Mouse (Mus musculus) spleen, adult 12 weeks (tissue): ENCODE data around the gene H2-Eb1.
"Not testable (repeated sequence)": the region's sequence is repeated elsewhere in the genome, so short reads cannot be mapped to it uniquely, and the experiment has no call there.

Source experiments
- DNase-seq: peaks from one replicate; pipeline ENCODE4 v3.0.0; 2022; ENCODE audit warnings: low spot score

H2-Eb1 gene

DNA sequence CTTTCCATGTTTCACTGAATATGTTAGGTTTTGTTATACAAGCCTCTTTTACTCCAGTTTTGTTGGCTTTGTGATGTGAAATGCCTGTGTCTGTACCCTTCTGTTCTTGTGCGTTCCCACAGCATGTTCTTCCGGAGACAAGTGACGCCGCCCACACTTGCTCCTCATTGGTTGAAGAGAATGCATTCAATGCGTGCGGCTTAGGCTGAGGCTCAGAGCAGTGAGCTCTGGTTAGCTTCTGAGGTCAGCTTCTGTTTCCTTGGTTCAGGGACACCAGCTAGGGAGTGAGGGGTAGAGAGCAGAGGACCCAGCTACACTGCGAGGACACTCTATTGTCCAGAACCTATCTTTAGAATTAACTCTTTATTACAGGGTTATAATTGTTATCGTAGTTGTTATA, 14.1 kb upstream of the H2-Eb1 start:
- peak; percentile 82 for DNase-seq

DNA sequence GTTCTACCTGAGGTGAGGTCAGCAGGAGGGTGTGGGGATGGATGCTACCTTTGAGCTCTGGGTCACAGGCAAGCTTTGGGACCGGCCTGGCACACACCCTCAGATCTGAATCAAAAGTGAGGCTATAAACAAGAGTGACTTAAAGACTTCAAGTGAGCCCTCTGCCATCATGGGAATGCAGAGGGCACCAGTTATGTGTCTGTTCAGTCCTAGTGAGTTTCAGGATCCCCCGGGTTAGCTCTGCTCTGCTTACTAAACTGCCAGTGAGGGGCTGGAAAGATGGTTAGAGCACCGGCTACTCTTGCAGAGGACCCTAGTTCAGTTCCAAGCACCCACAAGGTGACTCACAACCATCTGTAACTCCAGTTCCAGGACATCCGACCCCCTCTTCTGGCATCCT, 13.1 kb upstream of the H2-Eb1 start:
- DNase-seq: no peak

DNA sequence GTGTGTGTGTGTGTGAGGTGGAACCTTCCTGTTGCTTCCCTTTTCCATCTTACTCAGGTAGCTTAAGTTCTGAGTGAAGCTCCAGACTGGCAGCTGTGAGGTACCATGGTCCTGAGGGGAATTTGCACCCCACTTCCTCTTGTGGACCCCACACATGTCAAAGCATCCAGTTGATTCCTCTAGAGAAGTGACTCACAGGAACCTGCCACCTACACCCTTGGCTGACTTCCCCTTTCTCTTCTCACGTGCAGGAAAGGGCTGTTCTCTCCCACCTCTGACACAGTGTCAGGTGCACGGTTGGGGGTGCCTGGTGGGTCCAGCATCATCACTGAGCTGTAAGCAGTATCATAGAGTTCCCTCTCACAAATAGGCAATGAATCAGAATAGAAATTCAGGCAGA, 12.1 kb upstream of the H2-Eb1 start:
- DNase-seq: peak; percentile 64

DNA sequence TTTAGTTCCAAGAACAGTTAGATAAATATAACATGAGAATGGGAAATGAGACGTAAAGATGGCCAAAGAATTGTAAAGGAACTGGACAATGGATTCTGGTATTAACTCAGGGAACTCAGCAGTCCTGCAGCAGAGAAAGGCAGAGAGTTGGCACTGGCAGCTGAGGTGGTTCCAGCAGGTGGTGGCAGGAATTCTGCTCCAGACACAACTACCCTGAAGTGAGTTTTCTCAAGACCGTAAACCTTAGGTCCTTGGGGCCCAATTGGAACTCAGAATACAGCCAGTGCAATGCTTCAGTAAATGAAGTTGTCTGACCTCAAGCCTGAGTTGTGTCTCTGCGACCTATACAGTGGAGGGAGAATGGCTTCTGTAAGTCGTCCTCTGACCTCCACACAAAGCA, 11.4 kb upstream of the H2-Eb1 start:
- DNase-seq: no peak

DNA sequence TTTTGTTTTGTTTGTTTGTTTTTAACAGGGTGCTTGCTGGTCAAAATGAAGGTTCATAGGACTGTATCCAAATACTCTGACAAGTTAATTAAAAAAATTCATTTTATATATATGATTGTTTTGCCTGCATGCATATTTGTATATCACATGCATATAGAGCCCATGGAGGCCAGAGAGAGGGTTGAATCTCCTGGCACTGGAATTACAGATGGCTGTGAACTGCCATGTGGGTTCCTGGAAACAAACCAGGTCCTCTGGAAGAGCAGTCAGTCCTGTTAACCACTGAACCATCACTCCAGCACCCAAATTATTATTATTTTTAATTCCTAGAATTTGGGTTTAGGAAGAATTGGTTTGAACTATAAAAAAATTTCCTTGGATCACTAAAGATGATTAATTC, 10.4 kb upstream of the H2-Eb1 start:
- no peak for DNase-seq

DNA sequence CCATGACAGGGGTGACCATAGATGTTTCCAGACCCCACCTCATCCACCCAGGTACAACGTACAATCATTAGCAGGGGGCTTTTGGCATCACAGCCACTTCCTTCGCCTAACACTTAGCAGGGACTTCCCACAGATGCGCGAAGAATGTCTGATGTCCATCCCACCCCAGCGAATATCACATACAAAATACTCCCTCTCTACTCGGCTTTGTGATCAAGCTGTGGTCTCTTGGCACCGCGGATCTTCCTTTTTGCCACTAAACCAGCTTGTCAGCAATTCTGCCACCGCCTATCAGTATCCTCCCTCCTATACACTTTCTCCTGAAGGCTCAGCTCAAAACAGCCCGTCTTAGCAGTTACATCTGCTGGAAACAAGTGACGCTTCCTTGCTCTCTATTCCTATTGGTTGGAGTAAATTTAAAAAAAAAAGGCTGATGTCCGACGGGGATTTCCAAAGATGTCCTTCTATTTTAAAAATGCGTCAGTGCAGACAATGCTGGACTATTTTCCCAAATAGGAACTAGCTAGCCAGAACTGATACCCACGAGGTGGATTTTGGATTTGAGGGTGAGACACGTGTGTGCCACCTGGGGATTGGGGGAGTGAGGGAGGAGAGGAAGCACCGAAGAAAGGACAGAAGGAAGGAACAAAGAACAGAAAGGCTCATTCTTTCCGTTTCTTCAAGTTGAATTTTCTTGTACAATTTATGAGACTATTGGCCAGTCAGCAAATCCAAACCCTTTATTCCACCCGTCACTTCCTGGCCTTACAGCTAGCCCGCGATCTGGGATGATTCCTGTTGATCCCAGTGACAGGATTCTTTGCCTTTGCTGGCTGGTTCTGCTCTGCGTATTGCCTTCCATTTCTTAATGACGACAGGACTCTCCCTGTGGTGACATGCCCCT, 9.5 kb upstream of the H2-Eb1 start:
- peak; percentile 54 for DNase-seq

DNA sequence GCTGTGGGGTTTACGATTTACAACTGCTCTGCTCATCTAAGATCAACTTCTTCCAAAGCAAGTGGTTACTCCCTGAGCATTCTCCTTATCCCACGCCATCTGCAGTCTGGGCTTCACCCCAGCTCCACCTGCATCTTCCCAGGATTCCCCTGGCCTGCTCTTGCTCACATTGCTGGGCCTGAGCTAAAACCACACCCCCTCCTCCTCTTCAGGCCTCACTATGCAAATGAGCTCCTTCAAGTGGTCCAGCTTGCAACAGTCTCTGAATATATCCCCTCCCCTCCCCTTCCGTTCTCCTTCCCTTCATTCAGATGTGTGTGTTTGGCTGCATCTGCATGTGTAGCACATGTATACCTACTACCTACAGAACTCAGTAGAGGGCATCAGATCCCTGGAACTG, 6.3 kb upstream of the H2-Eb1 start:
- no peak for DNase-seq

DNA sequence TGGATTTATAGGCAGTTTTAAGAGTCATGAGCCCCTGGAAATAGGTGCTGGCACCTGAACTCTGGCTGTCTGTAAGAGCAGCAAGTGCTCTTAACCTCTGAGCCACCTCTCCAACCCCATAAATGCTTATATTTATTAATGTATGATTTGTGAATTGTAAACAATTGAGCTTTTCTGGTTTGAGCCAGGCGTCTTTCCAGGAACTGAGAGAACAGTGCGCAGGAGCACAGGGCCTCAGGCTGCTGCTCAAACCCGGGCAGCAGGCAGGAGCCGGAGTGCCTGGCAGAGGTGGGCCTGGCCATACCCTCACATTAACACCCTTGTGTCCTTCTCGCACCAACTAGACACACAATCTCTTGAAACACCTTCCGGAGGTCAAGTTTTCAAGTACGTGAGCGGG, 5.6 kb upstream of the H2-Eb1 start:
- DNase-seq: no peak

DNA sequence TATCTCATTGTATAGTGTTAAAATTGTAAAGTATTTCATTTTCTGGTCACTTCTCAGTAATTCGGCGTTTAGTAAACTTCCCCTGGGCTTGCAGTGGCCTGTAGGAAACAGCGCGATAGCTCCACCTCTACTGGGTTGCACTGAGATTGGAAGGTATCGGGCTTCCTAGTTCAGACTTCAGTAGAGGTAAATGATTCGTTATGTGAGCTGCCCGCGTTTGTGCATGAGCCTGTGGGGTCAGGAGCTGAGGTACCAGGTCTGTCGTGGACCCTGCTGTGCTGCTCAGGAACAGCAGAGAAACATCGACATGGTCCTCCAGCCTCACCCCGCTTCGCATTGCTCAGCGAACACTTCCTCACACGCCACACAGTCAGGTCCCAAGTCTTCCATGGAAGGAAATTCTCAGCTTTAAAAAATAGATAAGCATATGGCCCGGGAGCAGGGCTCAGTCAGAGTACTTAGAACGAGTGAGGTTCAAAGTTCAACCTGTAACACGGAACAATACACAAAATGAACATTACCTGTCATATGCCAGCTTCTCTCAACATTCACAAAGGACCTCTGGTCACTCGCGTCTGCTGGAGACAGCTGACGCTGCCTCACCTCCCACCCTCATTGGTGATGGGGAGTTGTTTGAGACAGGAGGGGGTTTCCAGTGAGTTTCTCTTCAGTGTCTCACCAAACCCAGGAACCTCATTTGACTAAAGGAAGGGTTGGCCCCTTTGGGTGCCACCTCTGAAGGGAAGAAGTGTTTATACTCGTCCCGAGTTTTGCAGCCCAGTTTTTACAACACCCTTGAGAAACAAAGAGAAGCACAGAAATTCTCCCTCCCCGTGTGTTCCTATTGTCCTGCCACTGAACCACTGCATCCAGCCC, 4.7 kb upstream of the H2-Eb1 start:
- DNase-seq: peak; percentile 71

DNA sequence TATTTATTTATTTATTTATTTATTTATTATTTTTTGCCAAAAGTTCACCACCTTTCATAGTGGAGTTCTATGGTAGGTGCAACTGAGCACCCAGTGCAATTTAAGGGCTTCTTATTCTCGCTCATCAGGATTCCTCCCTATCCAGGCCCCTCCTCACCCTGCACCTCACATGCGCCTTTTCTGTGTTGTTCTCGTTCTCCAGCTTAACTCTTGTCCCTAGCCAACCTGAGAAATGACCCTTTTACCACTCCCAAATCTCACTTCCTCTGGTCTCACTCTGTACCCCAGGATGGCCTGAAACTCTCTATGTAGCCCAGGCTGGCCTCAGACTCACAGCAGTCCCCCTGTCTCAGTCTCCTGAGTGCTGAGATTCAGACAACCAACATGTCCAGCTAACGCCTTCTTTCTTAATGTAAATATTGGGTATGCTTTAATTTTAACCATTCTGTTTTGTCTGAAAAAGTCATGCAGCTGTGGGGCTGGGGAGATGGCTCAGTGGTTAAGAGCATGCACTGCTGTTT, 3.9 kb upstream of the H2-Eb1 start:
- no peak for DNase-seq

DNA sequence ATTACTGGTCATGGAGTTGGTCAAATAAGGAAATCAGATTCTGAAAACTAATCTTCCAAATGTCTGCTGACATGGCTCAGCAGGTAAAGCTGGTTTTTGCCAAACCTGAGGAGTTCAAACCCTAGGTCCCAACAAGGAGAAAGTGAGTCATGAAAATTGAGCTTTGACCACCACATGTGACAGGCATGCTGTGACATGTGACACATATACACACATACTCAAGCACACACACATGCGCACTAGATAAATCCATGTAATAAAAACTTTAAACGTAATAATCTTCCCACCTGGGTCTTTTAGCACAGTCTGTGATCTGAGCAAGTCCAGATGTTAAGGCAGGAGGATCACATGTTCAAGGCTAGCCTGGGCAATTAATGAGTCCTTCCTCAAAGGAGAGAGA, 1.9 kb upstream of the H2-Eb1 start:
- DNase-seq: no peak

DNA sequence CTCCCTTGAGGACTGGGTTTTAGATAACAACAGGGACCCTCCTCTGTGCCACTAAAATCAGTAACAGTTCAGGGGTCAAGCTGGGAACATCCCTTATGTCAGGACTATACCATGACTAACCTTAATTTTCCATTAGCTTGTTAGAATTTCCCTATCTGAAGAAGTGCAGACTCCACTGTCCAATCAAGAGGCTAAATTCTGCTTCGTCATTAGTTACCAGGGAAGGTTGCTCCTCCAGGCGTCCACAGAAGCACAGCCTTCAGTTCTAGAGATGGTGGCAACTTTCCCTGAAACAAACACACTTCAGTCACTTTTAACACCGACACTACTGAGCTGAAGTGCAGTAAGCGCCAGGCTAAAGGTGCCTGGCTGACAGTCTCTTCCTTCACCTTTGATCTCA, 916 bp upstream of the H2-Eb1 start:
- DNase-seq: peak; percentile 60

DNA sequence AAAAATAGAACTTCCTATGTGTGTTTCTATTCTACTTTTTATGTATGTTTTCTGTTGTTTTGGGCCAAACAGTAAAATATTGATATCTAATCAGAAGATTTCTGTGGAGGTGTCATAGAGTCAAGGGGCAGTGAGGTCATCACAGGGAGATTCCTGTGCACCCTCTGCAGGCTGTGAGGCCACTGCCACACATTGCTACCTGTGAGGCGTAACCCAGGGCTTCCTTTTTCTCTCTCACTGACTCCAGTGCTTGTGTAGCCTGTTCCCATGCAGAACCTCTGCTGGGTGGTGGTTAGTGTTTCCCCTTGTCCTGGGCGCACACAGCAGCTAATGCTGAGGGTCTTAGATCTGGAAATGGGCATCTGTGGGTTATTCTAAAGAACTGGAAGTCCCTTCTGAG, 740 bp downstream of the H2-Eb1 start:
- no peak for DNase-seq

DNA sequence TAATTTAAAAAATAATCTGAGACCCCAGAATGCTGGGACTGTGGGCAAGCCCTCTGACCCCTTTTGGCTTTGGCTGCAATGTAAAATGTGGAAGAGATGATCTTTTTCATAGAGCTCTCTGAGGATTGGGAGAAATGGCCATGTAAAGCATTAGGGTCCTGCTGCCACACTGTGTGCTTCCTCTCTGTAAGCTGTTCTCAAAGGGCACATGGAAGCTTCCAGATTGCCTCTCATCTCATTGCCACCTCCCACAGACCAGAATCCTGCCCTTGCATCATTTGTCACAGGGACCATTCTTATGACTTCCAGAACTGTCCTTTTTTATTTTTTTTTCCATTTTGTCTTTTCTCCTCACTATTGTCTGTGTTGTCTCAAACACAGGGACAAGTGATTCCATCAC, 1.5 kb downstream of the H2-Eb1 start:
- DNase-seq: no peak

DNA sequence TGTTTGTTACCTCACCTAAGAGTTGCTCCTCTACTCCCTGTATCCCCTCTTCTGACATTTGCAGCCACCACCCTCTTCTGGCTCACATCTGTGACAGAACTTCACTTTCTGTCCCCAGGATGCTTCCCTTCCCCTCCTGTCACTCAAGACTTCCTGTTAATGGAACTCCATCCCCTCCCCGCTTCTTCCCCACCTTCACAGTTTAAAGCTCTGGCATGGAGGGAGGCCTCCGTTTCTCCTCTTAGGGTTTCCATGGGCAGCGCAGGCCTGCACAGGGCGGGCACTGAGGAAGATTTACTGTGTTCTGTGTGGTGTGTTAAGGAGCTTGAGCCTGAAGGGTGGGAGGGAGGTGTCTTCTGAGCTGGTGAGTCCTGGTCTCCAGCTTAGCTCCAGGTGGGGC, 2.5 kb downstream of the H2-Eb1 start:
- DNase-seq: no peak

DNA sequence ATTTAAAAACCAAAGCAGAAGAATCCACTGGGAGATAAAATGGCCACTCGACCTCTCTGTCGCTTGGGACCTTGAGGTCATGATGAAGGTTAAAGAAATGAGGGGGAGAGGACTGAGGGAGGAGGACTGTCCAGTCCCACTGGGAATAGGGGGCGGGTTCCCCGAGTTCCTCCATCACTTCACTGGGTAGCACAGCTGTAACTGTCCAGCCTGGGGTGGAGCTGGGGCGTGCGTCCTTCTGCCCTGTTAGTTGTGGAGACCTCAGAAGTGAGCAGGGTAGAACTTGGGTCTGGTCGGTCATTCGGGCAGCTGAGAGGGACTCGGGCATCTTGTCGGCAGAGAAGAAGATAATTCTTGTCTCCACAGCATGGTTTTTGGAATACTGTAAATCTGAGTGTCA, 3.6 kb downstream of the H2-Eb1 start:
- no peak for DNase-seq

DNA sequence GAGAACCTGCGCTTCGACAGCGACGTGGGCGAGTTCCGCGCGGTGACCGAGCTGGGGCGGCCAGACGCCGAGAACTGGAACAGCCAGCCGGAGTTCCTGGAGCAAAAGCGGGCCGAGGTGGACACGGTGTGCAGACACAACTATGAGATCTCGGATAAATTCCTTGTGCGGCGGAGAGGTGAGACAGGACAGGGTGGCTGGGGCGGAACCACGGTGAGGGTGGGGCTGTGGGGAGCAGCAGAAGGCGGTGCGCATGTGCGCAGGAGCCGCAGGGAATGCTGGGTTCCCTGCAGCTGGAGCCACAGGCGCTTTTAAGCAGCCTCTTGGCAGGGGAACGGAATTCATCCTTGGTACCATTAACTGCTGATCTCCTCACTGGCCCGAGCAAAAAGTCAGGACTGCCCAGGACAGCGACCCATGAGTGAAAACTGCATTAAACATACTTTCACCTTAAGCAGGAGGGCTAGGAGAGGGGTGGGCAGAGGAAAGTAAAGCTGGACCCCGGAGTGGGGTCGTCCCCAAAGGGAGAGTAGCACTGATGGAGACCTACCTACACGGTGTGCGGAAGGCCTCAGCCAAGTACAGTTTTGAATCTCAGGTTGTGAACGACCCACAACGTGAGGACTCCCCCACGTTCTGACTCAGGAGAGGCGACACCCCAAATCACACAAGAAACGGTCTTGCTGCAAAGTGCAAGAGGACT, 4.2 kb downstream of the H2-Eb1 start:
- no peak for DNase-seq

DNA sequence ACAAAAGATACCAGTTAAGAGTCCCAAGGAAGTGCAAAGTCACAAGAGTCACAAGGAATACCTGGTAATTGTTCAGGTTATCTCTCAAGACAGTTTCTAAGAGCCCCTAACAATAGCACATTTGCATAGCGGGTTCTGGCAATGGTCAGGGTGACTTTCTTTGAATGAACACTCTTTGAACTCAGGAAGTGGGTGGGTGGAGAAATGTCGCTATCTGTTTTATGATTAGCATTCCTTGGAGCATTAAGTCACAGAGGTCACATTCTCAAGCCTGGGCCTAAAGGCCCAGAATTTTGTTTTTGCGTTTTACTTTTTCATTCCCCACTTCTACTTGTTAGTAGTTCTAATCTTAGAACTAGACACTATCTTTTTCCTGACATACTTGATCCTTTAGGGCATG, 4.9 kb downstream of the H2-Eb1 start:
- DNase-seq: not testable (repeated sequence)

DNA sequence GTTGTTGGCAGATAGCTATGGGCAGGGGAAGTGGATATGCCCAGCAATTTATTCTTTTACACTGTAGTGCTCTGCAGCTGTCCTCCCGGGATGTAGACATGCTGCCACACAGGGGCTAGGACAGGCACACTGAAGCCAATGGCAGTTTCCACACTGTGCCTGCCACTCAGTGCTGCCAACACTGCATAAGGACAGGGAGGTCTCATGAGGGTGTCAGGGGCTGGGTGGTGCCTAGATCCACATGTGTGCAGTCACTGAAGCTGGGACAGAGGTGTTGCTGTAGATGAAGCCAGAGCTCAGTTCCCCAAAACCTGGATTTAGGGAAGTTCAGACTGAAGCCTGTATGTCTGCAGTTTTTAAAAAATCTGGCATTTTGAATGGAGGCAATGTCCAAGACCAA, 6.5 kb downstream of the H2-Eb1 start:
- DNase-seq: no peak

DNA sequence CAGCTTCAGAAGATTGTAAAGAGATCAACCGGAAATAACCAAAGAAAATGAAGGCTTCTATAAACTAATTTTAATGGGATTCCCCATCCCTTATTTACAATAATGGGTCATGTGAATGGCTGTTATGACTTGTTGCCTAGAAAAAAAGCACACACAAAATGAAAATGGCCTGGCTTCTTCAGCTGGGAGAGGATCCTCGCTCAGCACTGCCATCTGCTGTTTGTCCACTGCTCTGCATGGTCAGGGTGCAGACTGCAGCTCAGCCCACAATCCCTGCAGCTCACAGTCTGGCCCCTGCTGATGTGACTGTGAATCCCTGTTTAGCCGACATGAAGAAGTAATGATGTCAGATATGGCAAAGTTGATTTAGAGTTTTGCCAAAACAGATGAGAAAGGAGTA, 7.7 kb downstream of the H2-Eb1 start:
- DNase-seq: peak; percentile 45

DNA sequence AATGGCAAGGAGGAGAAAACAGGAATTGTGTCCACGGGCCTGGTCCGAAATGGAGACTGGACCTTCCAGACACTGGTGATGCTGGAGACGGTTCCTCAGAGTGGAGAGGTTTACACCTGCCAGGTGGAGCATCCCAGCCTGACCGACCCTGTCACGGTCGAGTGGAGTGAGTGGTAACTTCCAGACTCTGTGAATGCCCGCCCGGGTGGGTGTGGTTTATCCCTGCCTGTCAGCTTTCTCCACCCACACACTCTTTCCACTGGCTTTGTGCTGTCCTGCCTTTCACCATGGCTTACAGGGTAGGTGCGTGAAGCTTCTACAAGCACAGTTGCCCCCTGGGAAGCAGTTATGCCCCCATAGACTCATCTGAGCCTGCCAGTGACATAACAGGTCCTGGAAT, 8.6 kb downstream of the H2-Eb1 start:
- no peak for DNase-seq

DNA sequence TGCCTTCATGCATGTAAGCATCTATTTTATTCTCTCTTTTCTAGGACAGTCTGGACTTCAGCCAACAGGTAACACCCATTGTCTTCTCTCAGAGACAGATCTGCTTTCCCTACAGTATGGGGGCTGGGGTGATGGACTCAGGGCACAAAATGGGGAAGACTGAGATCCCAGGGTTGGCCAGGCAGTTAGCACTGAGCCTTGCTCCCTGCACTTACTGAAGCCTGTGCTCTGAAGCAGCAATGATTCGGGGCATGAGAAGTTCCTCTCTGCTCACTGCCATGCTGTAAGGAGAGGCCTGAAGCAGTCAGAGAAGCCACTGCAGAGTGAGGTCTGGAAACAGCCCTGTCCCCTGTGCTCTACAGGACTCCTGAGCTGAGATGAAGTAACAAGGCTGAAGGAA, 9.8 kb downstream of the H2-Eb1 start:
- DNase-seq: no peak
